Mouse (Mus musculus) cerebellum, adult (tissue): ENCODE measurements around the gene Ankrd40.

Source experiments
- ATAC-seq: cut with Nextera tagmentation; 2 replicates; pipeline ENCODE4 v1.9.2; 2017; ENCODE audit warnings: mild to moderate bottlenecking, moderate library complexity, mixed read lengths; ENCODE audit not compliant: insufficient number of reproducible peaks, low FRiP score, low TSS enrichment

Ankrd40 gene

DNA sequence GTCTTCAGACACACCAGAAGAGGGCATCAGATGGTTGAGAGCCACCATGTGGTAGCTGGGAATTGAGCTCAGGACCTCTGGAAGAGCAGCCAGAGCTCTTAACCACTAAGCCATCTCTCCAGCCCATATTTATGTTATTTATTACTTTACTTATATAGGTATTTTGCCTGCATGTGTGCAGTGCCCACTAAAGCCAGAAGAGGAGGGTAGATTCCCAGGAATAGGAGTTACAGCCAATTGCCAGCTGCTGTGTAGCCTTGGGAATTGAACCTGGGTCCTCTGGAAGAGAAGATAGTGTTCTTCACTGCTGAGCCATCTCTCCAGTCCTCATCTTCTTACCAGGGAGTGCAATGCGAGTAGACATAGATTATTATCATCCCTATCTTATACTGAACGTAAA, 22.0 kb downstream of the Ankrd40 start:
- ATAC-seq: no peak

DNA sequence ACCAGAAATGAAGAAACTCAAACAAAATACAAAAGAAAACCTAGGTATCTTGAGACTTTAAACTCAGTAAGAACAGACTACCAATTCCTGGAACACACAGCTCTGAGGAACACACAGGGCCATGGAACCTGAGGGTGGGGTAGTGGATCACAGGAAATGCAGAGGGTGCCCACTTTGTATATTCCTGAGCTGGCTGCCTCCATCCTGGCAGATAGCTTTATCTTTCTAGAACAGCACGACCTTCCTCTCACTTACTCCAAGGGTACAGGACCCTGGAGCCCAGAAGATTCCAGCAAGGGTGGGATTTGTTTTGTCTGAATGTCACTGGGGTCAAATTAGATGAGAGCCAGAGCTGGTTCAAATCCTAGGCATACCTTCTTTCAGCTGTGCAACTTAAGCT, 22.5 kb downstream of the Ankrd40 start:
- ATAC-seq: no peak

DNA sequence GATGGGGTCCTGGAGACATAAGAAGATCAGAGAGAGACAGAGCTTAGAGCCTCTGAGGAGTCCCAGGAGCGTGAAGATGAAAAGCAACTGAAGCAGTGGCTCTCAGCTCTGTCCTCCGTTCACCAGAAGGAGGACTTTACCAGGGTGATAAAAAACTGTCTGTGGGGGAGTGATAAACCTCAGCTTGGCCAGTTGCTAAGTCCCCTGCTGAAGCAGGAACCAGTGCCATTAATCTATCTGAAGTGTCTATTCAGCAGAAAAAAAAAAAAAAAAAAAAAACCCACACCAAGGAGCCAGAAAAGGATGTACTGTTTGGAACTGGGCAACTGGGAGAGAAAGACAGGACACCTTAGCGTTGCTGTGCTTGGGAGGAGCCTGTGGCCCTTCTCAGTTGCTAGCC, 23.3 kb downstream of the Ankrd40 start:
- no peak for ATAC-seq

DNA sequence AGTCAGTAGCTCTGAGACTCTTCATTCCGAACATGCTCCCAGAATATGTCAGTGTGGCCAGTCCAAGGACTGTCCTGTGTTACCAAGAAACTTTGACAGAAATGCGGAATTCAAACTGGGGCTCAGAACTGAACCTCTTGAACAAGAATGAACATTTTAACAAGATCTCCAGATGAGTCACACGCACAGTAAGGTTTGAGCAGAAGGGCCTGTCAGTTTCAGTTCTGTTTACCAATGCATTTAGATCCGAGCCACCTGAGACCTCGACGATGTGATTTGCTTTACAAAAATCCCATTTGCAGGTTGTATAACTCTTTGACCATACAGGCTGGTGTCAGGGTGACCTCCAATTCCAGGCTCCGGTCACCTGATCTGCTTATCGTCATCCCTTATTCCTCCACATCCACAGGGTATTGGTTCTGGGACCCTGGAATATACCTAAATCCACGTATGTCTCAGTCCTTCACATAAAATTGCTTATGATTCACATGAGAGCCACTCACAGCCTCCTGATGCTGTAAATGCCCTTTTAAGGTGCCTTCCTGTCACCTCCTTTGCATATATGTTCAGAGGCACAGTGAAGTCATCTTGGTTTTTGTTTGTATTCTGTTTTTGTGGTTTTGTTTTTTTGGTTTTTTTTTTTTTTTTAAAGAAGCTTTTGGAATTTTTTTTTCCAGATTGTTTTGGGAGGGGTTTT, 27.9 kb downstream of the Ankrd40 start:
- ATAC-seq: no peak

DNA sequence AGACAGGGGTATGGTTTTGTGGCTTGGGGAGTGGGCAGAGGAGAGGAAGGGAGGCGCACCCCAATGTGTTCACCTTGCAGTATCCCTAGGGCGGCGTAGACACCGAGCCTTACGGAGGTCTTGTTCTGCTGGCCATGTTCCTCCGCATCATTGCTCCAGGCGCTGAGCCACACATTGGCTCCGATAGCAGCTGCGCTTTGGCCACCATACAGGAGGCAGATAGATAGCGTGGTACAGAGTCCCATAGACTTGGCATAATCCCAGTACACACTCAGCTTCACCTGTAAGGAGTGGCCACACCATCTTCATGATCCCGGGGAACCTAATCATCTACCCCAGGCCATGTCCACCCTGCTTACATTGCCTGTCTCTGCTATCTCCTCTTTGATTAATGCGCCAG, 31.4 kb downstream of the Ankrd40 start:
- ATAC-seq: no peak

DNA sequence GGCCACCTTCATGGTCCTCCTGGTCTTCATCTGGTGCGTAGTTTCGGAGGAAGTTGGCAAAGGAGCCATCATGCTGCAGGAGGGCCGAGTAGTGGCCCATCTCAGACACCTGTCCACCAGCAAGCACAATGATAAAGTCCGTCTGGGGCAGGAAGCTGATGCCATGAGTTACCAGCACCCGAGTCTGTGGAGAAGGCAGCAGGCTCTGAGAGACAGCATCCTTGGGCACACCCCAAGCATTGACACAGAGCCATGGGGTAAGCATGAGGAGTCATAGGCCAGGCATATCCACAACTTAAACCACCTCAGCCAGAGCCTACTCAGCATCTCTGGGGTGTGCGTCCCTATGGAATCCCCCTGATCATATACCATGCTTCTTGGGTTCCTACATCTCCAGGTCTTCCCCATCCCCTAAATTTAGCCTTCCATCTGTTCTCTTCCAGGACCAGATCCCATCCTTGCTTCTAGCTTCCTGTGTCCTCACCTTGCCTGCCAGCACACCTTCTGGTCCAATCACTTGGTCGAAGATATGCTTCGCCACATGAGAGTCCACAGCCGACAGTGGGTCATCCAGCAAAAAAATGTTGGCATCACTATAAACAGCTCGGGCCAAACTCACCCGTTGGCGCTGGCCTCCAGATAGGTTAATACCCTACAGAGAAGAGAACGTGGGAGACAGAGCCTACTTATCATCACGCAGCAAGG, 33.5 kb downstream of the Ankrd40 start:
- peak; percentile 67; the same call in 1 of the 2 replicates for ATAC-seq

DNA sequence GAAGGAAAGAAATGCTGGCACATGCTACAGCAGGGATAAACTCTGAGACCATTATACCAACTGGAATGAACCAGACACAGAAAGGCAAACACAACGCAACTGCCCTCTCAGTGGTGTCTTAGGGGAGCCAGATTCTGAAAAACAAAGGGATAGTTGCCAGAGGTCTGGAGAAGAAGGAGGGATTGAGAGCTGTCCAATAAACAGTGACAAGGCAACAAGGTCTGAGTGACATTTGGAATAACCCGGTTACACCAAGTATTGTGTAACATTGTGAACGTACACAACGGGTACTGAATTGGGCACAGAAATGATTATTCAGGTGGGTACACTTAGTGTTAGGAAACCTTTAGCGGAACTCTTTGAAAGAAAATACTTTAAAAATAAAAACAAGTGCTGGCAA, 34.3 kb downstream of the Ankrd40 start:
- ATAC-seq: no peak

DNA sequence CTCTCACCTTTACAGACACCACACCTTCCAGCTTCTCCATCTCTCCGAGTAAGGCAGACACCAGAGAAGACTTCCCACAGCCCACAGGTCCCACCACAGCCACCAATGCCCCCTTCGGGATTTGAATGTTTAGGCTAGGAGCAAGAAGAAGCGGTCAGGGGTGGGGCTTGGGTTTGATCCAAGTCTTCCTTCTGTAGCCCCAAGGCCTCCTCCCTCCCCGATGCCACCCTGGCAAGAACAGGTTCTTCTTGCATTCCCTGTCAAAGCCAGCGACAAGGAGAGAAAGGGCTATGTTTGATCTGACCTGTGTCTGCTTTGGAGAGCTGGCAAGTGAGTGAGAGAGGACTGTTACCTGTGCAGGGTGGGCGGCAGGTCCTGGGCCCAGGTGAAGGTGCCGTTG, 35.9 kb downstream of the Ankrd40 start:
- no peak for ATAC-seq

DNA sequence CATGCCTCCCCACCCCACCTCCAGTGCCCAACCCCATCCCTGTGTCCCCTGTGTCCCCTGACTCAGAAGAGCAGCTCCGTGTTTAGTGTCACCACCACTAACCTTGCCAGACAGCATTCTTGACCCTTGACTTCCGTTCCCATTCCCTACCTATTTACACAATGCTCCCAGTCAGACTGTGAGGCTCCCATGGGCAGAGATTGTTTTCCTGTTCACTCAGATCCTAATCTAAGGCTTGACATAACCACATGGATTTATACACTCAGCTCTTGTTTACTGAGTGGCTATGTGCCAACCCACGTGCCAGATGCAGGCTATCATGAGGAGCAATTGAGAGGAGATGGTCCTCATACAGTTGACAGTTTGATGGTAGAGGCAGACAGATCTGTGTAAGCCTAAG, 37.5 kb downstream of the Ankrd40 start:
- no peak for ATAC-seq

DNA sequence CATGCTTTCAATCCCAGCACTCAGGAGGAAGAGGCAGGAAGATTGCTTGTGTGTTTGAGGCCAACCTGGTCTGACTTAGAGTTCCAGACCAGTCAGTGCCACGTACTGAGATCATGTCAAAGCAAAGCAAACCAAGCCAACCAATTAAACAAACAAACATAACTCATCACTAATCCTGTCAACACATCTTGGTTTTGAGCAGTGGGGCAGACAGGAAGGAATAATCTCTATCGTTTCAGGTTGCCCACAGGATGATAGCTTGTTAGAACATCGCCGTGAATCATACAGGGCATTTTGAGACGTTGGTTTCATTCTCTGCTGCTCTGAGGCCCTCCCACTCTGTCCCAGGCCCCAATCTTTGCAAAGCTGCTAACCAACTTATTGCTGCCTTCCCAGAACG, 42.2 kb downstream of the Ankrd40 start:
- no peak for ATAC-seq

DNA sequence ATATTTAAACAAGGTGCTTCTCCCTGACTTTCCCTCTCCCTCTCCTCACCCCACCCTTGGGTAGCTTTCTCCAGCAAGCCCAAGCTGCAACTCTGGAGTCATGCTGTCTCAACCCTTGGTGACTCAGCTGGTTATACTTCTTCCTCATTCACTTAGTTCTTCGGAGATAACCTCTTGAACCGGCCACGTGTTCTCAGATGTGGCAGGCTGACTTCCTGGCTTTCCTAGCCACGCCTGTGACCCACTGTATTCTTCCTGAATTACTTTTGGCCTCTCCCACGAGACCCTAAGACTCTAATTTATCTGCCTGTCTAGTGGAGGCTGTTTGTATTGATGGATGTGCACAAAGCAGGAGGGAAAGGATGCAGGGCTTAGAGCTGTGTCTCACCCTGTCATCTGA, 43.0 kb downstream of the Ankrd40 start:
- ATAC-seq: no peak

DNA sequence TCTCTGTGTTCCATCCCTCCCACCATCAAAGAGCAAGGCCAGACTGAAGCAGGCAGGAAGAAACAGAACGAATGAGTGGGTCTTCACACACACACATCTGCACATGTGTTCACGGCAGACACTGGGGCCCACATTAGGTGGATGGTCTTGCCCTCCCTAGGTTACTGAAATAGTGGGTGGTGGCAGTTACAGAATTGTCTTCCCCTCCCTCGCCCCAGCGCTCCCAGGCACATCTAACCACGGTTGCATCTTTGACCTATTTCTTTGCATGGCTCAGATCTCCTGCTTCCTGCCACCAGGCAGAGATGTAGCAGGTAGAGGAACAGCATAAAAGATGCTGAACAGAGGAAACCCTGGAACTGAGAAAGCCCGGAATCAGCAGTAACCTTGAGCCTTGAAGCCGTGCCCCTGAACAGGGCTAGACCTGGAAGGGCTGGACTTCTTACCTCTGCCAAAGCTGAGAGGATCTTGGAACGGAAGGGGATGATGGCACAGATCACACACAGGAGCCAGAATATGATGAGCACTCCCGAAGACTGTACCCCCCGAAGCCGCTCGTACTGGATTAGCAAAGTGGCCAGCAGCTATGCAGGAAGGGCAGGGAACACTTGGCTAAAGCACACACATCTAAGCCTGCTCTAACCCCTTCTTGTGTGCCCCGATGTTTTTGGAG, 46.6 kb downstream of the Ankrd40 start:
- ATAC-seq: no peak

DNA sequence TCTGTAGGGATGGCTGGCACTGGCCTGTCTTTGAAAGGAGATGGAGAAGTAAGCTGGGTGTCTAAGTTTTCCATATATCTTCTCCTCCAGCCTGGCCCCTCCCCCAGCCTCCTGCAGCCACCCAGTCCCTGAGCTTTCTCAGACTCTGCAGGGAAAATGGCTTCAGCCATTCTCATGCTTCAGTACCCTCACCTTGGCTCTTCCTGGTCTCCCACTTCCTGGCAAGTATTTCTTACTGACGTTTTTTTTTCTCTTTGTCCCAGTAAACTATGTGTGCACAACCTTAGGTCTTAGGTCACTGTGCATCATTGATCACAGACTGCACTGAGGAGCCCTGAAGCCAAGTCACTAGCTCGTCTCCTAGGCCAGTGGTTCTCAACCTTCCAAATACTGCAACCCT, 51.3 kb downstream of the Ankrd40 start:
- ATAC-seq: no peak

DNA sequence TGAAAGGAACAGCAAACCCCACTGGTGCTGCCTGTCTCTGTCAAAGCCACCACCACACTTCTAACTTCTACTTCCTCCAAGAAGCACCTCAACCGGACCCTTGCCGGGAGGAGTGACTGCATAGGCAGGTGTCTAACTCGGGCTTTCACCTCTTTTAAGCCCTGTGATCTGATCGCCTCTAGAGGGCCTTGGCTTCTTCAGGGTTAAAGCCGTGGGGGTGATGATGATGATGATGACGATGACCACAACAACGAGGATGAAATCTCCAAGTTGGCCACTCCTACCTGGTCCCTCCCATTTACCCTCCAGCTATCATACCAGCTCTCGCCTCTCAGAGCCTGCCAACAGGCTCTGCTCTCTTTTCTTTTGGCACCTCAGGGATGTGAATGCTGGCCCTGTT, 51.9 kb downstream of the Ankrd40 start:
- no peak for ATAC-seq

DNA sequence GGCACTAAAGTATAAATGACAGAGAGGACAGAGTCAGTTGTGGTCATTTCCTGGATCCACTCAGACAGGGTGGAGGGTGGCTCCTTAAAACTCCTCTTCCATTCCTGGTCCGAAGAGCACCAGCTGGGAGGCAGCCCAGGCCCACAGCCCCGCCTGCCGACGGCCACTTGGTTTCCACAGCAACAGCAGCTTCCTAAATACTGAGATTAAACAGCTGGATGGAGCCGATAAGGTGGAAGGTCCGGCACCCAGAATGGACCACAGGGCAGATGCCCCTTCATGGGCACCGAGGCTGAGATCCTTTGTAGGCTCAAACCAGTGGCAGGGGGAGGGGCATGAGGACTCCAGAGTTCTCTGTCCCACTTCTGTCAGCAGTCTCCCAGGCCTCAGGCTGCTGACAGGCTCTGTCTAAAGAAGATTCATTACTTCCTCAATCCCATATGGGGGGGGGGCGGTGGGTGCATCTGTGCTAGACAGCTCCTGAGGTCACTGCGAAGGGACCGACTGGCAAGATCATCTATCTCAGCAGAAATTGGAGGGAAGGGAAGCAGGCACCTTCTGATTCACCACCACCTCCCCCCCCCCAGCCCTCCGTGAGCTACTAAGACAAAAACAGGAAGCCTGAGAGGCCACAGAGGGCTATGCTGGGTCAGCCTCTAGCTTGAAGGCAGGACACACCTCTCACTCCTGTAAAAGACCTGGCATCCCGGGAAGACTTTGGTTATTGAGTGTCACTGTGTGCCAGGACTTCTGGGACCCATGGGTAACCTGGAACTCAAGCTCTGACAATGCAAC, 58.4 kb downstream of the Ankrd40 start:
- ATAC-seq: no peak

DNA sequence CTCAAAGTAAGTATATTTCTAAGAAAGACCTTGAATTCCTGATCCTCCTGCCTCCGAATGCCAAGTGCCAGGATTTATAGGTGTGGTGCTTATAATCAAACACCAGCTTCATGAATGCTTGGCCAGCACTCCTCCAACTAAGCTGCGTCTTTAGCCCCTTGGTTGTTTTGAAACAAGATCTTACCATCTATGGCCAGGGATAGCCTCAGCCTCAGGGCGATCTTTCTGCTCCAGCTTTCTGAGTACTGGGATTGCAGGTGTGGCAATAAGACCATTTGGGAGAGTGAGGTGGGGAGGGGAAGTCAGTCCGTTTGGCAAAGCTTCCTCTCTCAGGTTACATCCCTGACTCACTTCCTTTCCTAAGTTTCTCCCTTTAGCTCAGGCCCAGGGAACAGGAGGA, 60.0 kb downstream of the Ankrd40 start:
- no peak for ATAC-seq

DNA sequence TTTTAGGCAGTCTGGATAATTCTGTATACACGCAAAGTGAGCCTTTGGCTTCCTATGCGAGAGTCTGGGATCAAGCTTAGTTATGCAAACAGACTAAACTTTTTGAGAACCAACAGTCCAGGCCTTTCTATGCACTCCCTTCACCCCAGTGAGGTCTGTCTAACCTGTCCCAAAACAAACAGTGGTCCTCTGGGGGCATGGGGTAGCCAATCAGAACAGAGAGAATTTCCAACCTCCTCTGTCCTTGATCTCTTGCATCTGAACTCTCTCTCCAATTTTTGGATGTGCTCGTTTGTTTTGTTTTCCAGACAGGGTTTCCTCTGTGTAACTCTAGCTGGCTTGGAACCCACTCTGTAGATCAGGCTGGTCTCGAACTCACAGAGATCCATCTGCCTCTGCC, 61.2 kb downstream of the Ankrd40 start:
- ATAC-seq: no peak

DNA sequence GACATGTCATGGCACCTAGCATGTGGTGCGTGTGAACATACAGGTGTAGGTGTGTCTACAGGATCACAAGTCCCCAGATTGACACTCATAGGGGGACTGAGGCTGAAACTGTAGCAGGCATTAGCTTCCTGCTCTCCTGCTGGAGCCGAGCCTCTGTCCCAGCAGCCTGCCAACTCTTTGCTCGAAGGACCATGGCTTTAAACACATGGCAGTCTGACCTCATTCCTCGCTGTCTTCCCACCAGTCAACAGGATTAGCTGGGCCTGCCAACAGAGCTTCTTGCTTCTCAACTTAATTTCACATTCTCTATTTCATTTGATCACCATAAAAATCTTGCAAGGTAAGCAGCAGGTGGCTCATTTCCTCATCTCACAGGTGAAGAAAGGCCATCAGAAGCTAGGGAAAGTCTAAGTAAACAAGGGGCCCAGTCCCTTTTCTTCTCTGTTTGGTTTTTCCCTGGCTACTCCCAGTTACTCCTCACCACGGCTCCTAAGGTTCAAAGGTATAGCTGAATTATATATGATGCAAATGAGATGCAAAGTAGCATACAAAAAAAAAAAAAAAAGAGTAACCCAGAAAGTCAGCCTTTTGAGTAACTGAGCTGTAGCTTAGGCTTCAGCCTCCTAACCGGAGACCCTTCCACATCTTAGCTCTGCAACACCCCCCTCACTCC, 62.1 kb downstream of the Ankrd40 start:
- no peak for ATAC-seq

DNA sequence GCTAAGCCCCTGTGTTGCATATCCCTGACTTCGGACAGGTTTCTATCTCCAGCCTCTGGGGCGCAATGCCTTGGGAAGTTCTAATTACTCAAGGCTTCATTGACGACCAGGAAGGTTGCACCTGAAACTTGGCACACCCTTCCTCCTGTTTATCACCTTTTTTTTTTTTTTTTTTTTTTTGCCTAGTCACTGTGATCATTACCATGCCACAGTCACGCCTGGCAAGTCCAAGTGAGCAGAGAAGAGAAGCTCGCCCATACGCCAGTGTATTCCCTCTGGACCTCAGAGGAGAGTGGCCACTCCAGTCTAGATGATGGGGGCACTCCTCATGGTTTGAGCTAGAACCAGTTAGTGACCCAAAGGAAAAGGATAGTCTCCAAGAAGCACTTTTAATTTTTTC, 63.0 kb downstream of the Ankrd40 start:
- ATAC-seq: no peak
